Mouse (Mus musculus): Measurements from ENCODE around the gene Actr5. TPM values are rescaled to one million over a fixed set of nuclear protein-coding genes. Genes with fewer than 3 reads are reported as not detected.

Actr5 gene
- polyA plus RNA-seq, 1 experiment from 2014 or later: 14.1 TPM

GRCm38 (mm10) chr2:158674131-158674530, 49.4 kb downstream of the Actr5 start:
- 88% methylated on average over 6 of the region's 6 CpGs for WGBS
- H3K27me3 ChIP-seq (ENCODE audit: low read depth, poor library complexity, severe bottlenecking): peaks cover 24% of the 10 kb centered on the region
- H3K27ac ChIP-seq (replicated peaks): no peak overlapping the region
- H3K4me3 ChIP-seq: no peak overlapping the region
- no peak for DNase-seq (ENCODE audit: low spot score)
- H3K9me3 ChIP-seq (replicated peaks): no peaks in the 10 kb centered on the region
- H3K4me1 ChIP-seq: peaks cover 48% of the 10 kb centered on the region
- H3K36me3 ChIP-seq: no peaks in the 10 kb centered on the region

GRCm38 (mm10) chr2:158674759-158675158, 50.1 kb downstream of the Actr5 start:
- Histone ChIP-seq H3K27me3 (ENCODE audit: low read depth, poor library complexity, severe bottlenecking) (peaks cover 18% of the 10 kb centered on the region), H3K36me3 (no peaks in the 10 kb centered on the region), H3K27ac (replicated peaks) (no peak overlapping the region), H3K9me3 (replicated peaks) (no peaks in the 10 kb centered on the region), H3K4me1 (peaks cover 43% of the 10 kb centered on the region), H3K4me3 (no peak overlapping the region)
- 87% methylated on average over 7 of the region's 7 CpGs for WGBS
- no peak for DNase-seq (ENCODE audit: low spot score)

GRCm38 (mm10) chr2:158675161-158675560, 50.5 kb downstream of the Actr5 start:
- Histone ChIP-seq H3K27ac (replicated peaks) (no peak overlapping the region), H3K36me3 (no peaks in the 10 kb centered on the region), H3K9me3 (replicated peaks) (no peaks in the 10 kb centered on the region), H3K4me1 (peaks cover 43% of the 10 kb centered on the region), H3K4me3 (no peak overlapping the region), H3K27me3 (ENCODE audit: low read depth, poor library complexity, severe bottlenecking) (peaks cover 14% of the 10 kb centered on the region)
- 93% methylated on average over 6 of the region's 6 CpGs for WGBS
- DNase-seq (ENCODE audit: low spot score): no peak

- no peaks in the 10 kb centered on the region for H3K36me3 ChIP-seq
- WGBS: 93% methylated on average over 12 of the region's 12 CpGs
- DNase-seq (ENCODE audit: low spot score): no peak
Observed at GRCm38 (mm10) chr2:158675907-158676533, 51.3 kb downstream of the Actr5 start.

GRCm38 (mm10) chr2:158677946-158678345, 53.3 kb downstream of the Actr5 start:
- Histone ChIP-seq H3K4me3 (no peak overlapping the region), H3K4me1 (peaks cover 50% of the 10 kb centered on the region)
- 69% methylated on average over 8 of the region's 8 CpGs for WGBS

More at GRCm38 (mm10) chr2:158675907-158676533, 51.3 kb downstream of the Actr5 start:
- H3K27ac ChIP-seq (replicated peaks): no peak overlapping the region
- no peak overlapping the region for H3K4me3 ChIP-seq
- H3K9me3 ChIP-seq (replicated peaks): no peaks in the 10 kb centered on the region
- peaks cover 39% of the 10 kb centered on the region for H3K4me1 ChIP-seq
- 0 out of 2 replicates have a peak, but pooled peaks cover 6% of the 10 kb centered on the region for H3K27me3 ChIP-seq (ENCODE audit: low read depth, poor library complexity, severe bottlenecking)

GRCm38 (mm10) chr2:158679091-158679490, 54.4 kb downstream of the Actr5 start:
- H3K9me3 ChIP-seq (replicated peaks): no peaks in the 10 kb centered on the region
- H3K4me3 ChIP-seq: no peak overlapping the region
- no peak overlapping the region for H3K27ac ChIP-seq (replicated peaks)
- DNase-seq (ENCODE audit: low spot score): no peak
- peaks cover 44% of the 10 kb centered on the region for H3K4me1 ChIP-seq
- 94% methylated on average over 7 of the region's 7 CpGs for WGBS
- no peaks in the 10 kb centered on the region for H3K27me3 ChIP-seq (ENCODE audit: low read depth, poor library complexity, severe bottlenecking)
- H3K36me3 ChIP-seq: no peaks in the 10 kb centered on the region

More at GRCm38 (mm10) chr2:158677946-158678345, 53.3 kb downstream of the Actr5 start:
- no peaks in the 10 kb centered on the region for H3K27me3 ChIP-seq (ENCODE audit: low read depth, poor library complexity, severe bottlenecking)
- no peak for DNase-seq (ENCODE audit: low spot score)
- no peaks in the 10 kb centered on the region for H3K9me3 ChIP-seq (replicated peaks)
- H3K27ac ChIP-seq (replicated peaks): no peak overlapping the region
- no peaks in the 10 kb centered on the region for H3K36me3 ChIP-seq

- H3K4me1 ChIP-seq: peaks cover 44% of the 10 kb centered on the region
- WGBS: 51% methylated on average over 10 of the region's 10 CpGs
- no peak for DNase-seq (ENCODE audit: low spot score)
- no peaks in the 10 kb centered on the region for H3K36me3 ChIP-seq
- H3K27me3 ChIP-seq (ENCODE audit: low read depth, poor library complexity, severe bottlenecking): no peaks in the 10 kb centered on the region
- H3K27ac ChIP-seq (replicated peaks): peak overlapping the region; percentile 68
- H3K4me3 ChIP-seq: no peak overlapping the region
- H3K9me3 ChIP-seq (replicated peaks): no peaks in the 10 kb centered on the region
Observed at GRCm38 (mm10) chr2:158680357-158680889, 55.7 kb downstream of the Actr5 start.

GRCm38 (mm10) chr2:158681714-158682113, 57.0 kb downstream of the Actr5 start:
- peaks cover 44% of the 10 kb centered on the region for H3K4me1 ChIP-seq
- no peak for DNase-seq (ENCODE audit: low spot score)
- no peaks in the 10 kb centered on the region for H3K36me3 ChIP-seq
- no peaks in the 10 kb centered on the region for H3K27me3 ChIP-seq (ENCODE audit: low read depth, poor library complexity, severe bottlenecking)
- H3K4me3 ChIP-seq: no peak overlapping the region
- no peak overlapping the region for H3K27ac ChIP-seq (replicated peaks)
- H3K9me3 ChIP-seq (replicated peaks): no peaks in the 10 kb centered on the region
- 79% methylated on average over 6 of the region's 6 CpGs for WGBS

- no peaks in the 10 kb centered on the region for H3K9me3 ChIP-seq (replicated peaks)
- H3K4me1 ChIP-seq: peaks cover 43% of the 10 kb centered on the region
- H3K36me3 ChIP-seq: no peaks in the 10 kb centered on the region
- H3K27ac ChIP-seq (replicated peaks): 0 out of 2 replicates have a peak overlapping the region, but pooled peaks have one; percentile 9
- 69% methylated on average over 11 of the region's 11 CpGs for WGBS
- DNase-seq (ENCODE audit: low spot score): no peak
- no peaks in the 10 kb centered on the region for H3K27me3 ChIP-seq (ENCODE audit: low read depth, poor library complexity, severe bottlenecking)
- H3K4me3 ChIP-seq: no peak overlapping the region
Observed at GRCm38 (mm10) chr2:158682344-158683037, 57.8 kb downstream of the Actr5 start.

GRCm38 (mm10) chr2:158683038-158683413, 58.3 kb downstream of the Actr5 start:
- no peaks in the 10 kb centered on the region for H3K36me3 ChIP-seq
- H3K9me3 ChIP-seq (replicated peaks): no peaks in the 10 kb centered on the region
- no peak overlapping the region for H3K27ac ChIP-seq (replicated peaks)
- DNase-seq (ENCODE audit: low spot score): no peak
- 38% methylated on average over 4 of the region's 4 CpGs for WGBS
- H3K4me3 ChIP-seq: no peak overlapping the region
- H3K27me3 ChIP-seq (ENCODE audit: low read depth, poor library complexity, severe bottlenecking): no peaks in the 10 kb centered on the region
- H3K4me1 ChIP-seq: peaks cover 43% of the 10 kb centered on the region

GRCm38 (mm10) chr2:158684247-158684843, 59.7 kb downstream of the Actr5 start:
- Histone ChIP-seq H3K9me3 (replicated peaks) (no peaks in the 10 kb centered on the region), H3K27me3 (ENCODE audit: low read depth, poor library complexity, severe bottlenecking) (no peaks in the 10 kb centered on the region), H3K27ac (replicated peaks) (no peak overlapping the region), H3K36me3 (no peaks in the 10 kb centered on the region), H3K4me1 (peaks cover 46% of the 10 kb centered on the region), H3K4me3 (no peak overlapping the region)
- 71% methylated on average over 9 of the region's 9 CpGs for WGBS
- DNase-seq (ENCODE audit: low spot score): no peak

- Histone ChIP-seq H3K4me1 (peaks cover 49% of the 10 kb centered on the region), H3K27me3 (ENCODE audit: low read depth, poor library complexity, severe bottlenecking) (no peaks in the 10 kb centered on the region), H3K9me3 (replicated peaks) (no peaks in the 10 kb centered on the region), H3K4me3 (no peak overlapping the region), H3K36me3 (no peaks in the 10 kb centered on the region), H3K27ac (replicated peaks) (no peak overlapping the region)
- WGBS: 84% methylated on average over 3 of the region's 3 CpGs
- no peak for DNase-seq (ENCODE audit: low spot score)
Observed at GRCm38 (mm10) chr2:158684910-158685309, 60.2 kb downstream of the Actr5 start.

- Histone ChIP-seq H3K36me3 (no peaks in the 10 kb centered on the region), H3K4me1 (peaks cover 43% of the 10 kb centered on the region), H3K27me3 (ENCODE audit: low read depth, poor library complexity, severe bottlenecking) (no peaks in the 10 kb centered on the region), H3K27ac (replicated peaks) (no peak overlapping the region), H3K4me3 (no peak overlapping the region), H3K9me3 (replicated peaks) (no peaks in the 10 kb centered on the region)
- DNase-seq (ENCODE audit: low spot score): no peak
- WGBS: 64% methylated on average over 2 of the region's 2 CpGs
Observed at GRCm38 (mm10) chr2:158686394-158686793, 61.7 kb downstream of the Actr5 start.

Data from midbrain, embryonic 10.5 days (tissue).